Mouse (Mus musculus) cerebellum, adult 9-10 months (tissue): ENCODE measurements around the gene Zfhx3.

ENCODE experiments used
- DNase-seq: peaks from one replicate; pipeline ENCODE4 v3.0.0; 2022

The Zfhx3 gene

DNA sequence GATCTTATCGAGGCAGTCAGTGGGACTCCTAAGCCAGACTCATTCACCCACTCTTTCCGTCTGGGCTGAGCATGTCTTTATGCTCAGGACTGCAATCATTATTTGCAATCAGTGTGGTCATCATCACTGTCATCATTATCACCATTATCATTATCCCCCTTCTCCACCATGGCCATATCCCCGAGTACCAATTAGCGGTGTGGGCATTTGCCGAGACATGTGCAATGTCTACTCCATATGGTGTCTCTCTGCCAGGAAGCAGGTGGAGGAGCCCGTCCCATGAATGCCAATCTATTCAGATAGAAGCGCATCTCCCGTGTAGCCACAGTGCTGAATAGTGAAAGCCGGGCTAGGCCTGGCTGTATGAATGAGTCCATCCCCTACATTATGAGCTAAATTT, 747.2 kb downstream of the Zfhx3 start:
- no peak for DNase-seq

DNA sequence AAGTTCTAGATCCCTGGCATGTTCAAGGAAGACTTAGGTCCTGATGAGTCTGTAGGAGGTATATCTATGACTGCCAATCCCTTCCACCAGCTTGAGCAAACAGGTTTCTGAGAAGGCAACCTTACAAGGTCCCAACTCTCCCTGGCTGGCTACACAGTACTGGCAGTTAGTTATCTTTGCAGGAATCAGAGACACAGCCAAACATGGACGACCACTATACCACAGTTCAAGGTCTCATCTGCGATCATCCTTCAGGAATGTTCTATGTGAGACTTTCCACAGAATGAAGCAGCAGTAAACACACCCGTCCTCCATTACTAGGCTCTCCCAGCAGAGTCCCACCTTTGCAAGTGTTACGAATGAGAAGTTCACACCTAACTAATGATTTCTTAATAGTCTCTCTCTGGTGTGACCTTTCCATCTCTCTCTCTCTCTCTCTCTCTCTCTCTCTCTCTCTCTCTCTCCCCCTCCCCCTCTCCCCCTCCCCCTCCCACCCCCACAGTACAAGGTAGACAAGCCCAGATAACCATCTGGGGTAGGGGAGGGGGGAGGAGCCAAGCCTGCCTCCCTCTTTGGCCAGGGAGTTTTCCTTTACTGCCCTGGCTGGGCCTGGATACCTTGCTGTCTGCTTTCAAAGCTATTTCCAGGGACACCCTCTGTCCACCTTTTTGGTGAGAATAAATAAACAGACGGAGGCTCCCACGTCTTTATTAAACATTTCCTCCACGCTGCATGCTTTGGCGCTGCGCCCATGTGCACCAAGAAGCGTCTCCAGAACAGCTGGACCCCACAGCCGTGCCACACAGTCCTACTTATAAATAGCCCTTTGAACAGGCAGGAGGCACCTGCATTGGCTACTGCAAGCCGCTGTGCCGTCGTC, 748.4 kb downstream of the Zfhx3 start:
- no peak for DNase-seq

DNA sequence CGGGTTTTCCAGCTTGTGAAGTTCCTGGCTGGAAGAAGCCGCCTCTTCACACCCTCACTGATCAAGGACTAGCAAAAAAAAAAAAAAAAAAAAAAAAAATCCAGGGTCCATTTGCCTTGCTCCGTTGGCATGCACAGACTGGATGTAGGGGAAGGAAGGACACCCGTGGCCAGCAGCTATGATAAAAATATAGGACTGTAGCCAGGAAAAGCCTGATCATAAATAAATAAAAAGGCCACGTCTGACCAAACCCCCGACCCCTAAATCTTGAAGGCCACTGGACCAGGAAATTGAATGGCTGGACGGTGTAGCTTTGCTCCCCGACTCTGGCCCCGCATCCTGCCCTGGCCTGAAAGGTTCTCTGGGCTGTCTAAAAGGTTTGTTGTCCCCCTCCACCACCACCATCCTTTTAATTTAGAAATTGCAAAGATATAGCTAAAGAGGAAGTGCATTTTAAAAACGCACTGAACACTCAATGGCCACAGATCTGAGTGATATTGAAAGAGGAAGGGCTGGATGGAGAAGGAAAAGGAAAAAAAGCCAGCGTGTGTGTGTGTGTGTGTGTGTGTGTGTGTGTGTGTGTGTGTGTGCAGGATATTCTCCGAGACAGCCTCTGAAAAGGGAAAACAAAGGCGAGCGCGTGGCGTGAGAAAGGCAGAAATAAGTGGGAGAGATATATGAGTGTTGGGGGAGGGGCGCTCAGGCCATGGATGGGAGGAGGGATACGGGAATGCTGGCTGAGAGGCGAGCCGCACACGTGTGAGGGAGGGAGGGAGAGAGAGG, 749.2 kb downstream of the Zfhx3 start:
- DNase-seq, result no peak

DNA sequence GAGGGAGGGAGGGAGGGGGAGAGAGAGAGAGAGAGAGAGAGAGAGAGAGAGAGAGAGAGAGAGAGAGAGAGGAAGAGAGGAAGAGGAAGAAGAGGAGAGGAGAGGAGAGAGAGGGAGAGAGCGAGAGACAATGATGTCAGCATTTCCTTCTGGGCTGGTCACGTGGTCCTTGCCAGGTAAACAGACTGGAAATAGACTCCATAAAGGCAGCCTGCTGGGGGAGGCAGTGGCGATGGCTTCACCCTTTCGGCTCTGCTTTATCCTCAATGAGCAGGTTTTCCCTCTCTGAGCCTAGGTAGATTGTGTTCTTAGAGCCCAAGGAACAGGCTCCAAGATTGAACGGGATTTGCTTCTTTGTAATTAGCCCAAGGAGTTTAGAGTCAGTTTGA, 749.8 kb downstream of the Zfhx3 start:
- DNase-seq, result no peak

DNA sequence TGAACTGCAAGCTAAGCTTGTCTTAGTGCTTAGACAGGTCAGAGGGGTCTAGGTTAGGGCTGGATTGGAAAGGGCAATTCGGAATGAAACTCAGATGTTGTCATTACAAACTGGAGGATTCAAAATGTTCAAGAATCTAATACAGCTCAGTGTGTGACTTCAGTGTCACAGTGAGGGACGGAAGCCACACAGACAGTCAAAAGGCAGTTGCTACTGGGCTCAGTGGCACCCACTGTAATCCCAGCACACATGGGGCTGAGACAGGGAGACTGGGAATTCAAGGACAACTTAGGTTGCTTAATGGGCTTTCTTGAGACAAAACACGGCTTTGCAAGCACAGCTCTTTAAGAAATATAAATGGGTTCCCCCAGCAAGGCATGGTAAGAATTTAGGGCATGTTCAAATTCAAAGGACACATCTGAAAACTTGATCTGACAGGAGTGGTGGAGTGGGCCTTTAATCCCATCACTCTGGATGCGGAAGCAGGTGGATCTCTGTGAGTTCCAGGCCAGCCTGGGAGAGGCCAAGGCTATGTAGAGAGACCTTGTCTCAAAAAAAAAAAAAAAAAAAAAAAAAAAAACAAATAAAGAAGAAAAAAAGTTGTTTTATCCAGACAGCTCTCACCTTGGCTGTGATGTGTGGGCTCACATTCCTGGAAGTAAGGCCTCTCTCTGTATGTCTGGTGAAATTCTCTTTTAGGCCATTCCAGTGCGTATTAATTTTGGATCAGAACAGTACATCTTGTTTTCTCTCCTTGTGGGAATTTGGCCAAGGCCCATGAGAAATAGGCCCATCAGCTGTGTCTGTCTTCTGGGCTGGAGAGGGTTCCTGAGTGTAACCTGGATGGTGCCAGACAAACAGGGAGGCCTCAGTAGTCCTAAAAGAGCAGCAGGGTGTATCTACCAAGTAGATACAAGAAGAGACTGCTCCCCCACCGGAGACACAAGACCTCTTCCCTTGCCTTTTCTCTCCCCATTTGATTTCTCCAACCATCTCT, 750.5 kb downstream of the Zfhx3 start:
- DNase-seq, result no peak

DNA sequence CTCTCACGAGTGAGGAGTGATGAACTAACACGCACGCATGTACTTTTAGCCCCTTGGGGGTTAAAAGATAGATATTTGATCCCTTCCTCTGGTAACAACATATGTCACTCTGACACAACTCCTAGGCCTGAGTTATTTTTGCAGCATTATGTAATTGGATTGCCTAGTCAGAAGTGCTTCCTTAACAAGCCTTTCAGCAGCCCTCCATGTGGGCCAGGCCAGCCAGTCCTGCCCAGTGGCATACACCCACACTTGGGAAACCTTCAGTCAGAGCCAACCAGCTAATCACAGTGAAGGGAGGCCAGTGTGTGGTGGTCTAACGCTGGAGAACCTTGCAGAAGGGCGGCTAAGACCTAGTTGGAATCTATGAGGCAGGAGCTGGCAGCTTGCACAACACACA, 751.4 kb downstream of the Zfhx3 start:
- no peak for DNase-seq

DNA sequence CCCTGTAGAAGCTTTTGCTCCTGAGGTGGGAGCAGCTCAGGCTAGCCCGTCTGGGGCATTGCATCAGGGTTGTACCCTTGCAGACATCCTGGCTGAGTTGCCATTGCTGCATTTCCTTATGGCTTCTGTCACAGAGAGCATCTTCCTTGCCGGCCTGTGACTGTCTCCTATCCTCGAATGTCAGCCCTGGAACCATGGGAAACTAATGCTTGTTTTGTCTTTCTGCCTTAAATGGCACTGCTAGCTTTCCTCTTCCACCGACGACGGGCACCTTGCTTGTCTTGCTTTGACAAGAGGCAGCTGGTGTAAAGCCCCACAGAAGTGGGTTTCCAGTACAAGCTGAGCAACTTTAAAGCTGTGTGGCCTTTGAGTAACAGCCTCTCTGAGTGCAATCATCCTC, 752.1 kb downstream of the Zfhx3 start:
- DNase-seq, result no peak

DNA sequence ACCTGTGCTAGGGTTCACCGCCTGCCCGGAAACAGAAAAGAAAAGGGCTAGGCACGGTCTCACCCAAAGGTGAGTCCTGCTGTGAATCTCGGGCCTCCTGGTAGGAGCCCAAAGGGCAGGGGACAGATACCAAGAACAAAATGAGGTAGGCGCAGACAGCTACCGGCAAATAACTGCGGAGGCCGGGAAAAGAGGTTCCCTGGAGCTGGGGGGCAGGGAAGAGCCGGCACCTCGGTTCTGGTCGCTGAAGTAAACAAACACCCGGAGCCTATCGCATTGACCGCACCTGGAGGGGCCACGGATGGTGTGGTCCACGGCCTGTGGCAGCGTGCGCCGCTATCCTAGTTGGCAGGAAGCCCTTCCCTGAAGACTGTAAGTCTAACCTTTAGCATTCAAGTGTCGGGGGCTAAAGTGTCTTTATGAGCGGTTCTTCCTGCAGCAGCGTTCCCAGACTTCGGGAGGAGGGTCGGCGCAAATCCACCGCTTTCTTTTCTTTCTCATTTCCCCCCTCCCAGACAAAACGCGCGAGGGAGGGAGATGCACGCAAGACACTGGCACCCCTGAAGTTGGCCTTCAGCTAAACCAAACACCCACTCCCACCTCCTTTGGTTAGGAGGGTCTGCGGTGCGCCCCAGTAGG, 752.9 kb downstream of the Zfhx3 start:
- no peak for DNase-seq

DNA sequence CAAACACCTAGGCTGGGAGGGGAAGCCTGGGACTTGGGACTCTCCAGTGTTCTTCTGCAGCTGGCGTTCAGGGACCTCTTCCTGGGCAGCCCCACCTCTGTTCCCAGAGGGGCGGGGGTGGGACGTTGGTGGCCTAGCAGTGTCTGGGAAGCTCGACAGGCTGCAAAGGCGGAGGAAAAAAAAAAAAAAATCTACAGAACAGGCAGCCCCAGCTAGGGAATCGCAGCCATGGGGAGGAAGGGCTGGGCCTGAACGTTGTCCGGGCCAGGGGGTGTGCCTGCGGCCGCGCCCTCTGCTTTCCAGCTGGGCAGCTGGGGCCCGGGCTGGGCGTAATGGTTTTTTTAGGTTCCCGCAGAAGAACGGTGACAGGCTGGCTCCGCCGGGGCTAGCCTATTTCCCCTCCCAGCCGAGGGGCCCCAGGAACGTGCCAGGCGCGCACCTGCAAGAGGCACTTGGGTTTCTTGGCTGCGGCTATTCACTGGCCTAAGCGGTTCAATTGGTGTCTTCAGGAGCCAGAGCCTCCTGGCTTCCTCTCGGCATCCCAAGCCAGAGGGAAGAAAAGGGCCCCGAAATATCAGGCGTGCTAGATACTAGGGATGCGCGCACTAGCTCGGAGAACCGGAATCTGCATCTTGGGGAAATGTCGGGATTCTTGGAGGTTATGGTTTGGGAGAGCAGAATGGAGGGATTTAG, 753.6 kb downstream of the Zfhx3 start:
- no peak for DNase-seq

DNA sequence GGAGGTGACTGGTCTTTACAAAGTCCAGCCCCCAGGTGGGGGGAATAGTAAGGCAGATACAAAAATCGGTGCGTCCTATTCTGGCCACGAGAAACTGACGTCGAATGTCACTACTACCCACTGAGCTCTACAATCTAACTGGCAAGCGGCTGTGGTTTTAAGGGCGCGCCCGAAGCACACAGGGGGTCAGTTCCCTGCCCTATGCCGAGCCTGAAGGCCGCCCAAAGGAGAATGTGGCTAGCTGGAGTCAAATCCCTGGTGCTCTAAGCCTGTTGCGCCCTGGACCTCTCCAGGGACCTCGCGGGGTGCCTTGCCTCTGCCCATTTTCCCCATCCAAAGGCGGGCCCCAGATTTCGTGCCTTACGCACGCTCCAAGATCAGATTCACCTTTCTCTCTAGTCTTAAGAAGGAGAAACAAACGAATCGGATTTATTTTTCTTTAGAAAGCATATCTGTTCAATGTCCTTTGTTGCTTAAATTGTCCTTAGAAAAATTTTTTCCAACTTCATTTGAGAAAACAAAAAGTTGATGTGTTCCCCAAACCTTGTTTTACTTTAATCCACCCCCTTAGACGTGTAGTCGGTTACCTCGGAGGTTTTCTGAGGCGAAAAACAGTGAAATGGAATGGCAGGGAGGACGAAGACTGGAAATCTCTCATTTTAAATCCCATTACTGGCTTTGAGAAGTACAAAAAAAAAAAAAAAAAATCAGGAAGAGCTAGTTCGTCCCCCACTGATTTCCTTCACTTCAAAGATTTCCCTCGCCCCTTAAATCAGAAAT, 754.4 kb downstream of the Zfhx3 start:
- DNase-seq, result no peak

DNA sequence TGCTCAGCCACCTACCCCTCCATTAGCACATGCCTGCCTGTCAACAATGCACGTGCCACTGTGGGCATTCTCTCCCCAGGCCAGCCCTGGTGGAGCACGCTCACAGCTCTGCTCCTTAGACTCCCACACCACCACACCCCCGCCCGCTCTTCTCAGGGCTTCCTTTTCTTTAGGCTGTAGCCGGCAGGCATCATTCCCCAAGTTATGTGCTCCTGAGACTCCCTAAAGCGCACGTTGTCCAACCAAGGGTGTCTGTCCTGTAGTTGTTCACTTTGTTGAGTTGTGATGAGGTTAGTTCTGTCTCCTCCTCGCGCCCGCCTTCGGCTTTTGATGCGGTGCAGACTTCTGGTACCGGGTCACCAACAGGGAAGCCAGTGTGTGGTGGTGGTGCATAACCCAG, 755.1 kb downstream of the Zfhx3 start:
- no peak for DNase-seq

DNA sequence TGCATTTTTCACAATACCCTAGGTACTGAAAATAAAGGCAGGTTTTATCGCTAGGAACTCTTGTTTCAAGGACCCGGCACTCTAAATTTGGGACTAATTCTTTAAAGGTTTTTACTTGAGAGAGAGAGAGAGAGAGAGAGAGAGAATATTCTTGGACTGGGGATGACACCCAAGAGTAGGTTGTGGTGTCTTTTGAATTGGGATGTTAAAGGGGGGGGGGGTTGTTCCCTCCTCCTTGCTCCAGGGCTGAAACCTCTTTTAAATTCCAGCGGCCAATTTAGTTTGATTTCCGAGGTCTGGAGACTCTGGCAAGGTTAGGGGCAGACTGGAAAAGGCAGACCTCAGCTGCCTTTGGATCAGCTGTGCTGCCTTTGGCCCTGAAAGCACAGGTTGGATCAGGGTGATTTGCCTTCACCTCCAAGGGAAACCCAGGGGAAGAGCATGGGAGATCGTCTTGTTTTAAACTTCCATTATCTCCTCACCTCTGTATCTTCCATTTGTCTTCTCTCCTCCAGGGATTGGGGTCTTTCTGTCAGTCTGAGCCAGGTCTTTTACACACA, 755.7 kb downstream of the Zfhx3 start:
- no peak for DNase-seq

DNA sequence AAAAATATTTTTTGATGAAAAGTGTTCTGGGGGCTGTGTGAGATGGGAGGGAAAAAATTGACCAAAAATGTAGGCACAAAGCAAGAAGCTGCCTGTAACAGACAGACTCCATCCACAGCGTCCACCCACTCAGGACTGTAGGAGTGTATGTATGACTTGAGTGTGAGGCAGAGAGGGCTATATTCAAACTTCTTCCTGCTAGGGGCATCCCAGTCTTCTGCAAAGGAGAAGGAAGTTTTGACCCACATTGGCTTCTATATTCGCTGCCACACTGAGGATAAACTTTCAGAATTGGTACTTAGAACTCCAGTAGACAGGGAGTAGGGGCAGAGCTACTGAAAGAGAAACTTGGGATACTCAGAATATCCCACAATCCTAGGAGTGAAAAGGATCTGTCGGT, 756.6 kb downstream of the Zfhx3 start:
- DNase-seq, result no peak

DNA sequence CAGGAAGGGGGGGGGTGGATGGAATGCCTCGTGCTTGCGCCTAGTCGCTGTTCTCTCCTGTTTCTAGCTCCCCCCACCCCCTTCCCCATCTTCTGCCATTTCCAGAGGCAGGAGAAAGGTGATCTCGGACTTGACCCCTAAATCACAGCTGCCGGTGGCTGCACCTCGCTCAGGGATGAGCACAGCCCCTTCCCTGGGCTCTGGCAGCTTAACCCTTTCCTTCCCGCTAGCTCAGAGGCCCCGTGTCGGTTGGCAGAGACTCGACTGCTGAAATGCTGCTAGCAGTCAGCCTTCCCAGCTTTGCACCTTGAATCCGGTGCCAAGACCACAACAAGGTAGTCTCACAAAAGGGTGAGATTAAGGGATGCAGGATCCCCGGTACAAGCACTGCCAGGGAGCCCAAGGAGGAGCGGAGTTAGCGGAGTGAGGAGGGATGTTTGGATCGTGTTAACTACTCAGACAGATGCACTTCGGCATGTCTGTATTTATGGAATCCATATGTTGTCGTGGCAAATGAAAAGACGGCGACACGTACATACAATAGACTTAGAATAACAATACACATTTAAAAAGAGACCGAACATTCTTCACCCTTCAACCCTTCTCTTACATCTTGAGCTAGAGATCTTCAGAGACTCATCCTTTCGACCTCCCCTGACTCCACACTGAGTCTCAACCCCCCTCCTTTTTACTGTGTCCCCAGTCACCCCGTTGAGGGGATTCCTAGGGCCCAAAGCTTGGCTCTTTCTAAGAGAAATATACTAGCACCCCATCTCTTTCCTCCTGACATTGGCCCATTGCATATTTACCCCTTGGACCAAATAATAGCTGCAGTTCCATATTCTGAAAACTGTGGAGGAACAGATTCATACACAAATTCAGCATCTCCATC, 757.3 kb downstream of the Zfhx3 start:
- no peak for DNase-seq

DNA sequence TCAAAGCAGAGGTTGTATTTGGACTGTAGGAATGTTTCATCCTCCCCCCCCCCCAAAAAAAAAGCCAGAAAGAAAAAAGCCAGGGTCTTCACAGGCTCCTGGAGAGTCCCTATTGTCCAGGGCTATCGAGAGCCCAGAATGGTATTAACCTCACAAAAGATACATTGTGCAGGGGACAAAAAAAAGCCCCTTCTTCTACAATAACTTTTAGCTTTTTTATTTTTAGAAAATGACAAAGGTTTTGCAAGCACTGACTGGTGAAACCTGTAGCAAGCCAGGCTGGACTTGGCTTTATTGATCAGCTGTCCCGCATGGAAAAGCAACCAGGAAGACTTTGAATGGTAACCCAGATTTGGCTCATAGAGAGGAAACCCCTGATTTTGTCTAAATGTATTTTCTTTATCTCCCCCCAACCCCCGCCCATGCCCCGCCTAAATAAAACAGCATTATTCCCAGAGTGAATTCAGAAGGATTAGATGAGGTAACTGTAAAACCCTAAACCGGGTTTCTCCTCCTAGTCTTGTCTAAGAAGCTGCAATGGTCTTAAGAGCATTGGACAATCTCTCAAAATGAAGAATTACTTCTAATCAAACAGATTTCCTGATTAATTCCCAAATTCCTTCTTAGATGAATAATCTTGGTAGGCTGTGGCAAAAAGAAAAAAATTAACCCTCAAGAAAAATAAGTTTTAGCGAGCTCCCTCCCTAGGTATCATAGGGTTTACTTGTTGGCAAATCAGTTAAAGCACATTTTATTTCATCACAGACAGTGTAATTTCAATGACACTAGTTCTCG, 759.1 kb downstream of the Zfhx3 start:
- DNase-seq, result no peak

DNA sequence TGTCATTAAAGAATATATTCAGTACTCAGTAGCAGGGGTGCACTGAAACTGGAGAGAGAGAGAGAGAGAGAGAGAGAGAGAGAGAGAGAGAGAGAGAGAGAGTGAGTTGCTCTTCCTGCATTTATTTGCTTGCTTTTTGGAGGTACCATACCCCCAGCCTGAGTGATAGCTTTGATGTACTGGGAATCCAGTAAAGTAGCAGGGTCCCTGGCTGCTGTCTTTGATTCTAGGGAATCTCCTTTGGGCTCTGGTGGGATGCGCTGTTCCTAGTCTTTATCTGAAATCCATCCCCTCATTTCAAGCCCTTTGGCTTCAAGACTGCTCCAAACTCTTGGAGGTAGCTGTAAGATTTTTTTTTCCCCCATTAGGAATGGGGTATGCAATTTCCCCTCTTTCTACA, 759.8 kb downstream of the Zfhx3 start:
- no peak for DNase-seq

DNA sequence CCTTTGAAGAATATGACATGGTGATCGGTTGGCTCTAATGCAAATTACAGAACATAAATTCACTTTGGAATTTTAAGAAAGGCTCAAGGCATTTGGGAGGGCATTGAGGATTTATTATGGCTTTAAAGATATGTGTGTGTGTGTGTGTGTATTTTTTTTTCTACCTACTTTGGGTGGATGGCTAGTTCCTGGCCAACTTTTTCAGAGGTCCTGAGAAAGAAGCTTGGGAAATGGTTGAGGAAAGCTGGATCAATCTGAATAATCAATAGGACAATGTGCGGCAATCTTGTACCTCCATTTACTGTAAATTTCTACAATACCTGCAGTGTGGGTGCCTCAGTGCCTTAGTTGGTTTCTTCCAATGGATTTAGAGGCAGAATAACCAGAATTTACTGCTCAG, 763.3 kb downstream of the Zfhx3 start:
- no peak for DNase-seq

DNA sequence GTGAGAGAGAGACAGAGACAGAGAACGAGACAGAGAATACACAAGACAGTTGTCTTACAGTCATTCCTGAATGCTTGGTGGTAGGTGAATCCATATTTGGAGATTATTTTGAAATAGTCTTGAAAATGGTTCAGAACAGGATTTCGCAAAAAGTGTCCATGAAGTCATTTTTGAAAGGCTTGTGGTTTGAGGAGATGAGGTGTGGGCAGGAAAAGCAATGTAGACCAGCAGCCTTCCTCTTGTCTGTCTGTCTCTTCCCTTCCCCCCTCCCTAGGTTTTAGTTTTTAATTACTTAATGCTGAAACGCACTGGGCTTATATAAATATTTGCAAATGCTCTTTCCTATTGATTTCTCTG, 764.0 kb downstream of the Zfhx3 start:
- DNase-seq, result no peak
